Mouse (Mus musculus): ENCODE data around the gene Nipsnap1. TPM values are rescaled to one million over a fixed set of nuclear protein-coding genes. Genes with fewer than 3 reads are reported as not detected.

Nipsnap1 gene
- total and polyA plus RNA-seq, 2 experiments = 226 to 294 TPM

GRCm38 (mm10) chr11:4833295-4833939 is 40.3 kb upstream of the Nipsnap1 start:
- WGBS = 37% methylated on average over 3 of the region's 3 CpGs
- Histone ChIP-seq H3K27me3 (ENCODE audit: control insufficient read depth, insufficient read depth, low read length) (no peaks in the 10 kb centered on the region), H3K9ac (ENCODE audit: low read depth, low read length) (no peak overlapping the region), H3K27ac (replicated peaks; ENCODE audit: insufficient read depth, low read depth, low read length) (peak overlapping the region; percentile 78), H3K79me2 (ENCODE audit: control insufficient read depth, insufficient read depth, low read length) (peaks cover 16% of the 10 kb centered on the region; the same call in 1 of the 2 replicates), H3K36me3 (ENCODE audit: control insufficient read depth, insufficient read depth, low read length) (no peaks in the 10 kb centered on the region), H3K4me1 (ENCODE audit: control insufficient read depth, insufficient read depth, low read length) (peaks cover 28% of the 10 kb centered on the region), H3K4me3 (ENCODE audit: insufficient read depth, low read depth, low read length) (no peak overlapping the region)
- TF ChIP-seq POLR2A (IDR thresholded peaks at IDR 0.05; ENCODE audit: extremely low read depth, insufficient read depth, low read length) (no peak), CTCF (IDR thresholded peaks at IDR 0.05; ENCODE audit: low read depth, low read length) (no peak)
- peak; percentile 96 for DNase-seq (ENCODE audit: extremely low read depth, low read depth, low spot score)

DNA sequence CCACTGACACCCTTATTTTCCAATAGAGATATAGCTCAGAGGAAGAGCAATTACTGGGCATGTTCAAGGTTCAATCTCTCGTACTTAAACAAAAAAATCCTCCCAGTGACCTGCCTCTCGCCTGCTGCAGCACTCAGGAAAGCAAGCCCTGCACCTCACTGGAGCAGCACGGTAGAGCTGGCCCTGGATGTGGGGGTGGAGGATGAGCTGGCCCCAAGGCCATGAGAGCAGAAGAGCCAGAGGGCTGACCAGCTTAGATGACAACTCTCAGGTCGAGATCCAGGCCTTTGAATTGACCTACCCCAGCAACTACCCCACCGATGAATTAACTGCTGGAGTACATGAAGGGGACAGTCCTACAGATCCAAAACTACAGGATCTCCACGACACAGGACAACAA is 38.3 kb upstream of the Nipsnap1 start:
- Histone ChIP-seq H3K27me3 (ENCODE audit: control insufficient read depth, insufficient read depth, low read length) (no peaks in the 10 kb centered on the region), H3K79me2 (ENCODE audit: control insufficient read depth, insufficient read depth, low read length) (peaks cover 18% of the 10 kb centered on the region; the same call in 1 of the 2 replicates), H3K4me1 (ENCODE audit: control insufficient read depth, insufficient read depth, low read length) (peaks cover 21% of the 10 kb centered on the region), H3K36me3 (ENCODE audit: control insufficient read depth, insufficient read depth, low read length) (no peaks in the 10 kb centered on the region), H3K9ac (ENCODE audit: low read depth, low read length) (no peak overlapping the region), H3K27ac (replicated peaks; ENCODE audit: insufficient read depth, low read depth, low read length) (no peak overlapping the region), H3K4me3 (ENCODE audit: insufficient read depth, low read depth, low read length) (no peak overlapping the region)
- WGBS = 17% methylated on average over 6 of the region's 6 CpGs
- no peak for TF ChIP-seq POLR2A (IDR thresholded peaks at IDR 0.05; ENCODE audit: extremely low read depth, insufficient read depth, low read length)
- no peak for TF ChIP-seq CTCF (IDR thresholded peaks at IDR 0.05; ENCODE audit: low read depth, low read length)
- DNase-seq (ENCODE audit: extremely low read depth, low read depth, low spot score) = peak; percentile 31

- 45% methylated on average over 6 of the region's 6 CpGs for WGBS
- H3K27ac ChIP-seq (replicated peaks; ENCODE audit: insufficient read depth, low read depth, low read length) = no peak overlapping the region
- peak; percentile 27 for DNase-seq (ENCODE audit: extremely low read depth, low read depth, low spot score)
- TF ChIP-seq POLR2A (IDR thresholded peaks at IDR 0.05; ENCODE audit: extremely low read depth, insufficient read depth, low read length) = no peak
- TF ChIP-seq CTCF (IDR thresholded peaks at IDR 0.05; ENCODE audit: low read depth, low read length) = peak; percentile 64
- H3K27me3 ChIP-seq (ENCODE audit: control insufficient read depth, insufficient read depth, low read length) = no peaks in the 10 kb centered on the region
- H3K36me3 ChIP-seq (ENCODE audit: control insufficient read depth, insufficient read depth, low read length) = no peaks in the 10 kb centered on the region
- no peak overlapping the region for H3K4me3 ChIP-seq (ENCODE audit: insufficient read depth, low read depth, low read length)
- H3K79me2 ChIP-seq (ENCODE audit: control insufficient read depth, insufficient read depth, low read length) = peaks cover 17% of the 10 kb centered on the region; the same call in 1 of the 2 replicates
- H3K9ac ChIP-seq (ENCODE audit: low read depth, low read length) = no peak overlapping the region
- peaks cover 23% of the 10 kb centered on the region for H3K4me1 ChIP-seq (ENCODE audit: control insufficient read depth, insufficient read depth, low read length)
These were observed 37.0 kb upstream of the Nipsnap1 start for GRCm38 (mm10) chr11:4836755-4837154.

DNA sequence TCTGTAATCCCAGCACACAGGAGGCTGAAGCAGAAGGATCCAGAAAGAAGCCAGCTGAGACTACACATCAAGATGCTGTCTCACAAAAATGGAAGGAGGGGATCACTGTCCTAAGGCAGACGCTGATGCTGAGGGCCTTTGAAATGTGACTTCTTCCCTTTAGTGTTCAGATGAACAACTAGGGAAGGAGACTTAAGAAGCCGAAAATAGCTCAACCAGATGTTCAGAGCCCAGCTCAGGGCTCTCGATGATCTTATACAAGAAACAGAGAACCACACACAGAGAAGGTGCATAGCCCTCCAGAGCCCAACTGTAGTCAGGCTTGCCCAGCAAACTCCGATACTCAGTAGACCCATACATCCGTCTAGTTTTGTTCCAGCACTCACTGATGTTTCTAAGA is 36.4 kb upstream of the Nipsnap1 start:
- 81% methylated on average over 5 of the region's 5 CpGs for WGBS
- H3K4me1 ChIP-seq (ENCODE audit: control insufficient read depth, insufficient read depth, low read length) = peaks cover 21% of the 10 kb centered on the region
- no peak for TF ChIP-seq CTCF (IDR thresholded peaks at IDR 0.05; ENCODE audit: low read depth, low read length)
- H3K4me3 ChIP-seq (ENCODE audit: insufficient read depth, low read depth, low read length) = no peak overlapping the region
- H3K36me3 ChIP-seq (ENCODE audit: control insufficient read depth, insufficient read depth, low read length) = no peaks in the 10 kb centered on the region
- H3K79me2 ChIP-seq (ENCODE audit: control insufficient read depth, insufficient read depth, low read length) = peaks cover 17% of the 10 kb centered on the region; the same call in 1 of the 2 replicates
- DNase-seq (ENCODE audit: extremely low read depth, low read depth, low spot score) = no peak
- no peak overlapping the region for H3K9ac ChIP-seq (ENCODE audit: low read depth, low read length)
- no peaks in the 10 kb centered on the region for H3K27me3 ChIP-seq (ENCODE audit: control insufficient read depth, insufficient read depth, low read length)
- no peak overlapping the region for H3K27ac ChIP-seq (replicated peaks; ENCODE audit: insufficient read depth, low read depth, low read length)

- TF ChIP-seq CTCF (IDR thresholded peaks at IDR 0.05; ENCODE audit: low read depth, low read length) = no peak
- TF ChIP-seq POLR2A (IDR thresholded peaks at IDR 0.05; ENCODE audit: extremely low read depth, insufficient read depth, low read length) = no peak
- Histone ChIP-seq H3K36me3 (ENCODE audit: control insufficient read depth, insufficient read depth, low read length) (no peaks in the 10 kb centered on the region), H3K27me3 (ENCODE audit: control insufficient read depth, insufficient read depth, low read length) (no peaks in the 10 kb centered on the region), H3K9ac (ENCODE audit: low read depth, low read length) (no peak overlapping the region), H3K4me1 (ENCODE audit: control insufficient read depth, insufficient read depth, low read length) (peaks cover 17% of the 10 kb centered on the region), H3K27ac (replicated peaks; ENCODE audit: insufficient read depth, low read depth, low read length) (no peak overlapping the region), H3K4me3 (ENCODE audit: insufficient read depth, low read depth, low read length) (no peak overlapping the region), H3K79me2 (ENCODE audit: control insufficient read depth, insufficient read depth, low read length) (peaks cover 17% of the 10 kb centered on the region; the same call in 1 of the 2 replicates)
- WGBS = 97% methylated on average over 1 of the region's 1 CpGs
- no peak for DNase-seq (ENCODE audit: extremely low read depth, low read depth, low spot score)
These were observed 35.5 kb upstream of the Nipsnap1 start for GRCm38 (mm10) chr11:4838235-4838634.

DNA sequence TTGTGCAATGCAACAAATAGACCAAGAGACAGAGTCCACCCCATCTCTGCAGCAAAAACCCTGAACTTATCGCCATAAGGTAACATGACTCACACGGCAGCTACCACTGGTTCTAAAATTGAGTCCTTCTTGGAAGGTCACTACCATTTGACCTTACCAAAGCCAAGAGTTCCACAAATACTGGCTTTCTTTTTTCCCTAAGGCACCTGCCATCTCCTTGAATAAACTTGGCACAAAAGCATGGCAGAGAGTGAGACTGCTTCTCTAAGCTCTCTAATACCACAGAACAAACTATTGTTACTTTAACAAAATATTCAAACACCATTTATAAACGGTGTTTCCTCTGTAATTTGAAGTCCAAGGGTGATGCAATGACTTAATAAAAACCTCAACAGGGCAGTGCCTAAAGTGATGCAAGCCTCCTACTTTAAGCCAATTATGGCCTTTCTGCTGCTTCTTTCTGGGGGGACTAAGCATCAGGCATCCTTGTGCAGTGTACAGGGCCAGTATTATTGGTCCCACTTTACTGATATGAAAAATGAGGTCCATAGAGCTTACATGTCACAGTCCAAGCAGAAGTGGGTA is 32.7 kb upstream of the Nipsnap1 start:
- Histone ChIP-seq H3K27ac (replicated peaks; ENCODE audit: insufficient read depth, low read depth, low read length) (no peak overlapping the region), H3K4me1 (ENCODE audit: control insufficient read depth, insufficient read depth, low read length) (peaks cover 4% of the 10 kb centered on the region), H3K36me3 (ENCODE audit: control insufficient read depth, insufficient read depth, low read length) (no peaks in the 10 kb centered on the region), H3K9ac (ENCODE audit: low read depth, low read length) (no peak overlapping the region), H3K4me3 (ENCODE audit: insufficient read depth, low read depth, low read length) (no peak overlapping the region), H3K27me3 (ENCODE audit: control insufficient read depth, insufficient read depth, low read length) (no peaks in the 10 kb centered on the region), H3K79me2 (ENCODE audit: control insufficient read depth, insufficient read depth, low read length) (peaks cover 7% of the 10 kb centered on the region; the same call in 1 of the 2 replicates)
- WGBS = 18% methylated on average over 3 of the region's 3 CpGs
- peak; percentile 34 for DNase-seq (ENCODE audit: extremely low read depth, low read depth, low spot score)
- no peak for TF ChIP-seq POLR2A (IDR thresholded peaks at IDR 0.05; ENCODE audit: extremely low read depth, insufficient read depth, low read length)
- no peak for TF ChIP-seq CTCF (IDR thresholded peaks at IDR 0.05; ENCODE audit: low read depth, low read length)

Data from liver, adult 2 months (tissue).